In the genomic region with DNA sequence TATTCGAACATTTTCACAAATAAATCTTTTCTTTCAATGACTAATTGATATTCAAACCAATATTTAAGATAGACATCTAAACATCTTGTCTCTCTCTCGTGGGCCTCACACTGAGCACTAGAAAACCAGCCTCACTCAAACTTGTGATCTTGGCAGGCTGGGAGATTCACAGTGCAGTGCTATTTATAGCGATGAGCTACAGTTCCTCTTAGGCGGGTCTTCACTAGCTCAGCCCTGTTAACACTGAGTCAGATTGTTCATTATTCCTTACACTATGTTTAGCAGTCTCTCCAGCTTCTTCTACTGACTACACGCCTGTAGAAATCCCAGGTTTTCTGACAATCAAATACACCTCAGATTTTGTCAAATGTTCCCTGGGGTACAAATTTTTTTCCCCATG, we compare ENCODE assay signal across 12 mouse cellular contexts.
DNase-seq lines count a peak whose midpoint lies in the region; ATAC-seq lines count a peak whose summit lies in the region.
"Had no signal": no experiment of that assay in that cellular context is flagged by ENCODE, and none has a peak within 500 bp of the region (broad histone marks: within the 10 kb centered on the region; RNA-seq: fewer than 3 reads in every experiment).

No protein-coding gene starts in this region.

- no peaks in the 10 kb centered on the region for H3K27me3 ChIP-seq in midbrain, embryonic 14.5 days (ENCODE audit: control insufficient read depth, insufficient read depth, low read length)
- H3K27me3 ChIP-seq: Patski had no signal

- H3K4me2 ChIP-seq in midbrain, embryonic 14.5 days (ENCODE audit: low read length), result no peak overlapping the region

- no peak overlapping the region for H3K27ac ChIP-seq in midbrain, embryonic 14.5 days (replicated peaks; ENCODE audit: low read depth, low read length)

- no peaks in the 10 kb centered on the region for H3K36me3 ChIP-seq in midbrain, embryonic 14.5 days (ENCODE audit: control insufficient read depth, insufficient read depth, low read length)

- no peaks in the 10 kb centered on the region; the same call in 1 of the 2 replicates for H3K4me1 ChIP-seq in midbrain, embryonic 14.5 days (ENCODE audit: control insufficient read depth, insufficient read depth, low read length)

- ATAC-seq in midbrain, embryonic 14.5 days (ENCODE audit: low FRiP score, low TSS enrichment), result no peak
- ATAC-seq: CD4-positive, CD25-positive, alpha-beta regulatory T cell, adult 4 months; Patski had no signal

- no peak overlapping the region for H3K4me3 ChIP-seq in midbrain, embryonic 14.5 days (replicated peaks; ENCODE audit: low read depth, low read length)

- DNase-seq in heart, adult 18-20 months, result peak; percentile 20 to 23
- DNase-seq in heart, adult 11 months, result no peak
- peak; percentile 2 for DNase-seq in retina, postnatal 1 day
- no peak for DNase-seq in retina, embryonic 14.5 days (ENCODE audit: low spot score)
- peak; percentile 6 to 28 for DNase-seq in frontal cortex, postnatal 36 days (ENCODE audit: low spot score in 2 of 2)
- DNase-seq in midbrain, embryonic 14.5 days, result peak; percentile 44
- DNase-seq in gastrocnemius, postnatal 36 days, result no peak
- DNase-seq in adrenal gland, postnatal 4 days (ENCODE audit: low spot score in 2 of 2), result no peak
- DNase-seq: adrenal gland, postnatal 36 days; lung, postnatal 4 days had no signal

- WGBS in midbrain, embryonic 14.5 days, result 35% methylated on average over 5 of the region's 5 CpGs

- intact Hi-C loops in gastrocnemius, postnatal 36 days (cut with DNase I), result no loop called here

- H3K9me3 ChIP-seq in midbrain, embryonic 14.5 days (ENCODE audit: control insufficient read depth, low read length), result no peaks in the 10 kb centered on the region

- no peak overlapping the region for H3K9ac ChIP-seq in midbrain, embryonic 14.5 days (replicated peaks; ENCODE audit: low read length)

Comparison
In these comparisons a context has a peak if more than half of its experiments do, and no peak if none do; other contexts are left out.
1. DNase-seq: peak in heart, adult 18-20 months (2 of 2), retina, postnatal 1 day (single experiment), frontal cortex, postnatal 36 days (2 of 2) and midbrain, embryonic 14.5 days (single experiment); none in heart, adult 11 months (single experiment), retina, embryonic 14.5 days (single experiment), gastrocnemius, postnatal 36 days (0 of 2) and adrenal gland, postnatal 4 days (0 of 2).